Mouse (Mus musculus) neural tube, embryonic 12.5 days (tissue): ENCODE measurements around the gene Urm1. TPM values are rescaled to one million over a fixed set of nuclear protein-coding genes. Genes with fewer than 3 reads are reported as not detected.
A peak's percentile ranks its signal among the peaks of the same experiment; 100 is the strongest.

Experiments used
- ATAC-seq: fragments of 200-750 bp; cut with Nextera tagmentation; 2 replicates; pipeline ENCODE4 v1.8.0; 2017; ENCODE audit warnings: low read depth, mild to moderate bottlenecking, moderate TSS enrichment, moderate library complexity; ENCODE audit not compliant: low FRiP score
- H3K27ac ChIP-seq: fragments of 300-500 bp; sonication (generic); 2 replicates; pipeline ENCODE4 v1.5.1; 2016
- H3K27me3 ChIP-seq: fragments of 300-500 bp; sonication (generic); replicated peaks from 2 replicates; pipeline ENCODE4 v1.6.1; 2016; ENCODE audit warnings: mild to moderate bottlenecking
- H3K36me3 ChIP-seq: fragments of 300-500 bp; sonication (generic); 2 replicates; pipeline ENCODE4 v1.6.1; 2016; ENCODE audit warnings: mild to moderate bottlenecking
- H3K4me1 ChIP-seq: fragments of 300-500 bp; sonication (generic); 2 replicates; pipeline ENCODE4 v1.6.1; 2016
- H3K4me2 ChIP-seq: fragments of 300-500 bp; sonication (generic); replicated peaks from 2 replicates; pipeline ENCODE4 v1.6.1; 2016; ENCODE audit warnings: mild to moderate bottlenecking
- H3K4me3 ChIP-seq: fragments of 300-500 bp; sonication (generic); 2 replicates; pipeline ENCODE4 v1.5.1; 2016
- H3K9ac ChIP-seq: fragments of 300-500 bp; sonication (generic); 2 replicates; pipeline ENCODE4 v1.6.1; 2016; ENCODE audit warnings: mild to moderate bottlenecking
- H3K9me3 ChIP-seq: fragments of 300-500 bp; sonication (generic); 2 replicates; pipeline ENCODE4 v1.6.1; 2016; ENCODE audit warnings: mild to moderate bottlenecking
- WGBS: fragments of 180-500 bp; shearing (Covaris S2); methylation state at CpG from one replicate; pipeline ENCODE4 v1.1.7; 2016; 5-methylcytosine and 5-hydroxymethylcytosine counted together
- polyA plus RNA-seq: library from polyadenylated mRNA; unstranded; fragments of >200 nt; fragmentation: Nextera tagmentation; extraction: Ambion mirVana; gene quantifications from 2 replicates; pipeline ENCODE4 v1.2.1, GENCODE M21; 2016

Gene Urm1
- polyA plus RNA-seq, 1 experiment from 2014 or later = 19.2 TPM

DNA sequence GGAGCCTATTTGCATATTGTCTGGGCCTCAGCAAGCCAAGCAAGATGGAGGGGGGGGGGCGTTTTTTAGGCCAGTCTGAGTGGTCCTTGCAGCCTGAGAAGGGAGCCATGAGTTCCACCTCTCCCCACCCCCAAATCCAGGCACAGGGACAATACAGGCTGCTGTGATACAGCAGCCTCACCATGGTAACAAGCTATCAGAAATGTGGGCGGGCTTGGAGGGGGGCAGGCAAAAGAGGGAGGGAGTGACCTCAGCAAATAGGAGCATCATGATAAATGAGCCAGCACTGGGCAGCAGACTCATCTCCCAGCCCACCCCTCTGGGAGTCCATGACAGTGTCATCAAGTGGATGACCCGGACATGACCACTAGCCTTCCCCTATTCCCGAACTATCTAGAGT lies 19.6 kb downstream of the Urm1 start:
- 7% methylated on average over 4 of the region's 4 CpGs for WGBS
- Histone ChIP-seq H3K4me2 (peak overlapping the region; percentile 29), H3K4me3 (no peak overlapping the region), H3K9me3 (no peaks in the 10 kb centered on the region), H3K36me3 (peaks cover 21% of the 10 kb centered on the region), H3K27me3 (no peaks in the 10 kb centered on the region), H3K9ac (no peak overlapping the region), H3K4me1 (peaks cover 72% of the 10 kb centered on the region), H3K27ac (peak overlapping the region; percentile 86)
- peak; percentile 55 for ATAC-seq

DNA sequence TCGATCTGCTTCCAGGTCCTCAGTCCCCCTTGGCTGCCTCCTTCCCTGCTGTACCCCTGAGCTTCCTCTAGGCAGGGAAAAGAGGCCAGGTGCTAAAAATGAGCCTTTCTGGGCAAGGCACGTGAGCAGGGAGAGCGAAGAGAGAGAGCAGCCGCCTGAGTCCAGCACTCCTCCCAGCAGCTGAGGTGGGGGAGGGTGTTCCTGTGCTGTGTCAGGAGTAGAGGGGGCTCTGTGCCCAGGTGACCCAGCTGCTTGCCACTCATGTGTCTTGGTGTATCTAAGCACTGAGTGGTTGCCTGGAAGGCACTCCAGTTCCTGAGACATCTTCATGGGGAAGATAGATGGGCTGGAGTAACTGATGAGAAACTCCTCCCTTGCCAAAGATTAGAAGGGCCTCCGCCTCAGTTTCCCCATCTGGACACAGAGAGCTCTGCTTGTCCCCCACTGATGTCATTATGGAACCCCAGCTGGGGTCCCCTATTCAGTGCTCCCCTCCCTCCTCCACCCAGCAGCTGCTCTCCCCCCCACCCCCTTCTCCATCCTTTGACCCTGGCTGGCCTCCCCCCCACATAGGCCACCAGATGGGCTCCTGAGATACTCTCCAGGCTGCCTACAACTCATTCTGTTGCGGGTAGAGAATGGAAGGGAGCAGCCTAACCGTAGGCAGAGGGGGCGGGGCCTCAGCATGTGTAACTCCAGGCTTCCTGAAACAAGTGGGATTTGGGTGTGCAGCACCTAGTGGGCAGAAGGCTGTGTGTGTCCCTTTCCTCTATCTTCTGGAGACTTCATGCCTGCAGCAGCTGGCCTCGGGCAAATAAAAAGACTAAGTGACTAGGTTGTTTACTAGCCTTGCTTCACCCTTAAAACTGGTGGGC lies 23.6 kb downstream of the Urm1 start:
- peak overlapping the region; percentile 69; the same call in 1 of the 2 replicates for H3K4me3 ChIP-seq
- H3K4me2 ChIP-seq = peak overlapping the region; percentile 73
- peaks cover 23% of the 10 kb centered on the region for H3K36me3 ChIP-seq
- no peaks in the 10 kb centered on the region for H3K27me3 ChIP-seq
- H3K9ac ChIP-seq = peak overlapping the region; percentile 97
- H3K9me3 ChIP-seq = no peaks in the 10 kb centered on the region
- WGBS = 25% methylated on average over 9 of the region's 9 CpGs
- peak overlapping the region; percentile 96 for H3K27ac ChIP-seq
- ATAC-seq = peak; percentile 51
- H3K4me1 ChIP-seq = peaks cover 78% of the 10 kb centered on the region

DNA sequence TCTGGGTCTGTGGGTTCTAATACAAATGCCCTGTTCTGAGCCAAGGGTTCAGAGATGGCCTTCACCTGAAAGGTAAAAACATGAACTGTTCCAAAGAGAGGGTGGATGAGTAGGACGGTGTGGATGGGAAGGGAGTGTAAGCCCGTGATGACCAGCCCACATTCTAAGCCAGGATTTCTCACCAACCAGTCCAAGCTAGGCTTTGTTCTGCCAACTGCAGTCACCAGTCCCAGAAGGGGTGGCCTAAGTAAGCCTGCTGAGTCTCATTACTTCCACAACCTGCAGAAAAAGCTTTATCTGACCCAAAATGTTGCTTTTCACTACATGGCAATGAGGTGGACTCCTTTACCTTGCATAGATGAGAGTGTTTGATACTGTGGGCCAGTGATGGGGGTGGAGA lies 24.2 kb downstream of the Urm1 start:
- peak overlapping the region; percentile 73 for H3K4me2 ChIP-seq
- peaks cover 78% of the 10 kb centered on the region for H3K4me1 ChIP-seq
- H3K27ac ChIP-seq = peak overlapping the region; percentile 96
- no peaks in the 10 kb centered on the region for H3K27me3 ChIP-seq
- H3K9ac ChIP-seq = peak overlapping the region; percentile 97
- 26% methylated on average over 2 of the region's 2 CpGs for WGBS
- no peak for ATAC-seq
- H3K4me3 ChIP-seq = peak overlapping the region; percentile 69
- peaks cover 23% of the 10 kb centered on the region for H3K36me3 ChIP-seq
- H3K9me3 ChIP-seq = no peaks in the 10 kb centered on the region

DNA sequence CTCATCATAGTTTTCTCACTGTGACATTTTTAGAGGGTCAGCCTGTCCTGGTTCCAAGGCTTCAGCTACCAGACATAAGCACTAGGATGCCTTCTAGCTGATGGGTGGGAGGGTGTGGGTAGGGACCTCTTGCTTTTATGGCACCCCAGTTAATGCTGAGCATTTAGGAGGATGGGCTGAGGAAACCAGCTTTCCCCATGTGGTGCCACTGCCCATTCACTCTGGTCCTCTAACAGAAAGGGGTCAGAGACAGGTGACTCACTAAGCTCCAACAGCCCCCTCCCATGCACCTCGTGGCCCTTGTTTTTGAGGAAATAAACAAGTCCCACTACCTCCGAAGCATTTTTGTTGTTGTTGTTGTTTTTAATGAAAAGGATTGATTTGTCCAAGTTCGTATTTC lies 24.8 kb downstream of the Urm1 start:
- peak overlapping the region; percentile 96 for H3K27ac ChIP-seq
- peaks cover 78% of the 10 kb centered on the region for H3K4me1 ChIP-seq
- WGBS = 6% methylated on average over 3 of the region's 3 CpGs

DNA sequence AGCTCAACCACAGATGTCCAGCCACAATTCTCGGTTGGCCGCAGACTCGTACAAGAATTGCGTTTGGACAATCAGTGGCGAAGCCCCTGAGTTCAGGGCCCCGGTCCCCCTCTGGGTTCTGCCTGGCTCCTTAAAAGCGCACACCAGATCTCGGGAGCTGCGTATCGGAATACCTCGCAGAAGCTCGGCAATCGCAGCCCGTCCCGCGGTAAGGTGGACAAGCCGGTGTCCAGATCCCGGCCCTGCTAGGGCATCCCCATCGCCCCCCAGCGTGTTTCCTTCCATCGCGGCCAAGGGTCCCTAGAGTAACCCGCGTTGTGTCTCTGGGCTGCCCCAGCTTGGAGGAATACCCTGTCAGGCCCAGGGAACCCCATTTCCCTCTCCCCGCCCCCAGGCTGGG lies 25.8 kb downstream of the Urm1 start:
- Histone ChIP-seq H3K27me3 (no peaks in the 10 kb centered on the region), H3K4me2 (peak overlapping the region; percentile 73), H3K9ac (peak overlapping the region; percentile 97), H3K4me1 (peaks cover 76% of the 10 kb centered on the region), H3K9me3 (no peaks in the 10 kb centered on the region), H3K27ac (peak overlapping the region; percentile 96), H3K36me3 (peaks cover 23% of the 10 kb centered on the region), H3K4me3 (peak overlapping the region; percentile 69)
- 2% methylated on average over 25 of the region's 25 CpGs for WGBS
- ATAC-seq = no peak

More for the DNA sequence above, 24.8 kb downstream of the Urm1 start:
- H3K9me3 ChIP-seq = no peaks in the 10 kb centered on the region
- ATAC-seq = no peak
- peak overlapping the region; percentile 69 for H3K4me3 ChIP-seq
- H3K9ac ChIP-seq = peak overlapping the region; percentile 97
- peak overlapping the region; percentile 73 for H3K4me2 ChIP-seq
- H3K36me3 ChIP-seq = peaks cover 23% of the 10 kb centered on the region
- no peaks in the 10 kb centered on the region for H3K27me3 ChIP-seq

DNA sequence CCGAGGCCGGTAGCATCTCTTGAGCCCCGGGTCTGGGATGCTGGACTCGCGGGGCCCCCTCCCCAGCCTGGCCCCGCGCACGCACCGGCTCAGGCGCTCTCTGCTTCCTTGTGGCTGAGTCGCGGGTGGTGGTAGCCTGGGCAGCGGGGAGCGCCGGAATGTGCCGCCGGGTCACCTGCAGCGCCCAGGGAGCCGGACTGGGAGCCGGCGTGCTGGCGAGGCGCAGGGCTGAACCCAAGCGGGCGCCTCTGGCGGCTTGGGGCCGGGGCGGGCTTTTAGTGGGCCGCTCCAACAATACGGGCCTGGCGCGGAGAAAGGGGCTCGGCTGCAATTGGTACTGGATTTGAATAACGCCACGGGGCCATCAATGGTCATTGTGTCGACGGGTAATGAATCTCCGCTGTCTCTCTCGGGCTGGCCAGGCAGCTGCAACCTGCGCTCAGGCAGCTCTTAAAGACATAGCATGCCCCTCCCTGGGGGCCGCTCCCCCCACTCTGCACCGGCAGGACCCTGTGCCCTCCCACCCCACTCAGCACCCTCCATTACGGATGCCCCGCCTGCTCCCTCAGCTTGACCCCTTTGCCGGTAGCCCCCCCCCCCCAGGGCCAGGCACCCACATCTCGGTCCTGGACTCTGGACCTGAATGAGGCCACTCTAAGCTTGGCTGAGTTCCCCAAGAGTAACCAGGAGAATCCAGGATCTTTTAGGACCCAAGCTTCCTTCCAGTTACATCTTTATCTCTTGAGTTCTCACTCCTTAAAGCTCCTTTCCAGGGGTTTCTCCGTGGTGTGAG lies 26.4 kb downstream of the Urm1 start:
- peaks cover 23% of the 10 kb centered on the region for H3K36me3 ChIP-seq
- H3K4me1 ChIP-seq = peaks cover 70% of the 10 kb centered on the region
- under 1% methylated on average over 47 of the region's 47 CpGs for WGBS
- no peaks in the 10 kb centered on the region for H3K27me3 ChIP-seq
- H3K27ac ChIP-seq = peak overlapping the region; percentile 96
- peak; percentile 58 for ATAC-seq
- H3K4me3 ChIP-seq = peak overlapping the region; percentile 69
- H3K4me2 ChIP-seq = peak overlapping the region; percentile 73
- peak overlapping the region; percentile 97 for H3K9ac ChIP-seq
- H3K9me3 ChIP-seq = no peaks in the 10 kb centered on the region

DNA sequence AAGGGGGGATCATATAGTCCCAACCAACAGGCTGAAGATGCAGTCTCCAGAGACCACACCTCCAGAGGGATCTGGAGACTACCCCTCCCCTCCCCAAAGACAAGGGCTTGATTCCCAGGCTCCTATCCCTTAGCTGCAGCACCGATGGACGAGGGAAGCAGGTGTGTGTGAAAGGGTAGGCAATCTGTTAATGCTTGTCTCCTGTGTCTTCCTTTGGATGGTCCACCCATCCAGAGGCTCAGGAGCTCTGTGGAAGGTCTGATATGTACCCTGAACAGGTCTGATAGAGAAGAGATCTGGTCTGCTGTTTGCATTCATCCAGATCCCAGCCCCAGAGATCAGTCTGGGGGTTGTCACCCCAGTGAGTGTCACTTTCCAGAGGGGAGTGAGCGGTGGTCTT lies 27.0 kb downstream of the Urm1 start:
- WGBS = 13% methylated on average over 3 of the region's 3 CpGs

DNA sequence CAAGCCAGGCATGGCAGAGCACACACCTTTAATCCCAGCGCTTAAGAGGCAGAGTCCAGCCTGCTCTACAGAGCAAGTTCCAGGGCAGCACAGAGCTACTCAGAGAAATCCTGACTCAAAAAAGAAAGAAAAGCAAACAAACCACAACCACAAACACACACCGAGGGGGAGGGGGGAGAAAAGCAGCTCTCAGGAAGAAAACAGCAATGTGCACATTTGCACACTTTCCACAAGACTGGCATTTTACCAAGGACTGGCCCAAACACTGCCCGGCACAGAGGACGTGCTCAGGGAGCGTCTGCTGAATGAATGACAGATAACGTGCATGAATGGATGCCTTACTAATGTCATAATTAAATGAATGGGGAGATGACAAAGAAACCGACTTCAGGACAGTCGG lies 29.2 kb downstream of the Urm1 start:
- Histone ChIP-seq H3K27ac (no peak overlapping the region), H3K4me1 (peaks cover 67% of the 10 kb centered on the region), H3K27me3 (no peaks in the 10 kb centered on the region), H3K9ac (0 out of 2 replicates have a peak overlapping the region, but pooled peaks have one; percentile 3), H3K4me3 (no peak overlapping the region), H3K9me3 (no peaks in the 10 kb centered on the region), H3K36me3 (0 out of 2 replicates have a peak, but pooled peaks cover 6% of the 10 kb centered on the region), H3K4me2 (no peak overlapping the region)
- 43% methylated on average over 8 of the region's 8 CpGs for WGBS
- no peak for ATAC-seq

More for the DNA sequence above, 27.0 kb downstream of the Urm1 start:
- ATAC-seq = no peak
- Histone ChIP-seq H3K4me2 (peak overlapping the region; percentile 73), H3K4me1 (peaks cover 68% of the 10 kb centered on the region), H3K27me3 (no peaks in the 10 kb centered on the region), H3K27ac (peak overlapping the region; percentile 96; the same call in 1 of the 2 replicates), H3K4me3 (peak overlapping the region; percentile 69), H3K9me3 (no peaks in the 10 kb centered on the region), H3K36me3 (peaks cover 18% of the 10 kb centered on the region), H3K9ac (peak overlapping the region; percentile 97; the same call in 1 of the 2 replicates)

DNA sequence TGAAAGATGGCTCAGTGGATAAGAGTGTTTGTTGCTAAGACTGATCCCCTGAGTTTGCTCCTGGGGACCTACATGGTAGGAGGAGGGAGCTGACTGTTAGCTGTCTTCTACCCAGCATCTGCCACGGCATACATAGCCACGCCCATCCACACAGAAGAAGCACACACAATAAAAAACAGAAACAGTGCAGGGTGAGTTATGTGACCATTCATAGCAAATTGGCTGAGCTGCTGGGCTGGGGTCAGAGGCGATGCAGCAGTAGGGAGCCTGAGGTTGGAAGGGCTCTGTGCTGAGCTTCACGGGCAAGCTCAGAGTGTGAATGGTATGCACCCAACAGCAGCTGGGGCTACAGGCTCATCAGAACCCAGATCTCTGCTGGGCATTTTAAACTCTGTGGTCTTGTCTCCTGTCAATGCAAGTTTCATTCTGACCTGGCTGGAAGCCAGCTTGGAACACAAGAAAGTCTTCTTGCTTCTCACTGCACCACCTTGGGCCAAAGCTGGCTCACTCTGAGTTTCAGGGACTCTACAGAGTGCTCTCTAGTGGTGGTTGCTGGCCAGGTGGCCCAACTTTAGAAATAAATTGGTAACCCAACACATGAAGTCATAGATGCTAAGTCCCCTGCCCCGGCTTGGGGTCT lies 30.1 kb downstream of the Urm1 start:
- H3K36me3 ChIP-seq = no peaks in the 10 kb centered on the region
- H3K4me1 ChIP-seq = peaks cover 63% of the 10 kb centered on the region
- 0 out of 2 replicates have a peak overlapping the region, but pooled peaks have one; percentile 2 for H3K9ac ChIP-seq
- ATAC-seq = no peak
- no peaks in the 10 kb centered on the region for H3K9me3 ChIP-seq
- H3K4me2 ChIP-seq = 0 out of 2 replicates have a peak overlapping the region, but pooled peaks have one; percentile 2
- H3K27me3 ChIP-seq = no peaks in the 10 kb centered on the region
- no peak overlapping the region for H3K4me3 ChIP-seq
- peak overlapping the region; percentile 11 for H3K27ac ChIP-seq
- WGBS = 21% methylated on average over 5 of the region's 5 CpGs

DNA sequence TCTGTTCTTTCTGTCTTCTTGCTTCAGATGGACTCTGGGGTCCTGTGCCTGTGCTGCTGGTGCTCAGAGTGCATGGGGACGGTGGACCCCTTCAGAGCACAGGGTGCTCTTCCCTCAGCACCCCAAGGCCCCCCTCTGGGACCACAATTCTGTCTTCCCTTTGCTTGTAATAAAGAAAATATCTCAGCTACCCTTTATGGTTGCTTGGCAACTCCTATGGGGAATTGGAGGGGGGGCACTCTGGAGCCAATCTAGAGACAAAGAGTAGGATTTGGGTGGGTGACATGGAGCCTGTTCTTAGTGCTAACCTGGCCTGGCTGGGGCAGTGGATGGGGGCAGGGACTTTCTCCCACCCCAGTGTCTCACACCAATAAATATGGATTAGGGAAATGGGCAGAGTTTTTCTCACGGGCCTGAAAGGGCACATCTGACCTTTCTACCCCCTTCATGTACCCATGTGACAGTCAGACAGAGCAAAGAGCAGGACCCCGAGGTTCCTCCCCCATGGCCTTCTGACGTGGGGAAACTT lies 33.1 kb downstream of the Urm1 start:
- no peaks in the 10 kb centered on the region for H3K36me3 ChIP-seq
- ATAC-seq = no peak
- no peak overlapping the region for H3K9ac ChIP-seq
- no peak overlapping the region for H3K4me3 ChIP-seq
- H3K9me3 ChIP-seq = no peaks in the 10 kb centered on the region
- no peaks in the 10 kb centered on the region for H3K27me3 ChIP-seq
- H3K4me1 ChIP-seq = peaks cover 76% of the 10 kb centered on the region
- H3K4me2 ChIP-seq = no peak overlapping the region; the same call in 1 of the 2 replicates
- WGBS = 8% methylated on average over 4 of the region's 4 CpGs
- peak overlapping the region; percentile 46 for H3K27ac ChIP-seq

DNA sequence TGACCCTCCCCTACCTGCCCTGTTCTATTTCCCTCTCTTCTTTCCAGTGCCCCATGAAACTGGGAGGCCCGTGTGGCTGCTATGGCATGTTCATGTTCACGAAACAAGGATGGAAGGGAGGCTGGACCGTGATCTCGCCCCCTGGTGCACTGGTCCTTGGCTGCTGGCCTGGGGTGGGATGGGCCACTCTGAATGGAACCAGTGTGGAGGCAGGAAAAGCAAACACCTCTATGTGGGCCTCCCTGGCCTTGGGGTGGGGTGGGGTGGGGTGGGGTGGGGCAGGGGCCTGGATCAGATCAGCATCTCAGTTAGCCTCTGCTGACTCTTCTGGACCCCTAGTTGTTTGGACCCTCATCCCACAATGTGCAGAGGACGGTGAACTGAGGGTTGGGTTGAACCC lies 33.9 kb downstream of the Urm1 start:
- H3K9me3 ChIP-seq = no peaks in the 10 kb centered on the region
- 32% methylated on average over 5 of the region's 5 CpGs for WGBS
- H3K9ac ChIP-seq = no peak overlapping the region
- H3K27me3 ChIP-seq = no peaks in the 10 kb centered on the region
- no peak overlapping the region for H3K4me3 ChIP-seq
- peak overlapping the region; percentile 46; the same call in 1 of the 2 replicates for H3K27ac ChIP-seq
- no peak overlapping the region for H3K4me2 ChIP-seq
- no peak for ATAC-seq
- H3K36me3 ChIP-seq = no peaks in the 10 kb centered on the region
- peaks cover 75% of the 10 kb centered on the region for H3K4me1 ChIP-seq
